Mouse (Mus musculus): ENCODE measurements around the gene Fbxo17. TPM values are rescaled to one million over a fixed set of nuclear protein-coding genes. Genes with fewer than 3 reads are reported as not detected.
A peak's percentile ranks its signal among the peaks of the same experiment; 100 is the strongest.

The Fbxo17 gene
- total RNA-seq, 1 experiment: 6.6 TPM

DNA sequence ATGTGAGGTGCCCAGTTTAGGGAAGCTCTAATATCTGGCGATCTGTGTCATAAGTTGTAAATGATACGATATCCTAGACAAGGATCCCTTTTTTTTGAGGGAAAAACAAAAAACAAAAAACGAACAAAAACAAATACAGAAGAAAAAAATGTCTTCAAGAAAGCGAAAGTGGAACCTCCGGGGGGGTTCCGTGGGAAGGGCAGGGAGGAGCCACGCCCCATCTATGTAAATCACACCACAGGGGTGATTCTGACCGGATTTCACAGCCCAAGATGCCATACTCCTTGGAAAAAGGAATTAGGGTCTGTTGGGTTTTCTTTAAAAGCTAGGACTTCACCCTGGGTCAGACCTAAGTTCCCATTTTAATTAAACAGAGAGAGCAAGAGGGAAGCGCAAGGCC is 41.6 kb upstream of the Fbxo17 start:
- peak overlapping the region; percentile 13; the same call in 1 of the 2 replicates for H3K9ac ChIP-seq (ENCODE audit: insufficient read depth, low read depth, low read length, poor library complexity, severe bottlenecking)
- peak overlapping the region; percentile 76; the same call in 1 of the 2 replicates for H3K27ac ChIP-seq (ENCODE audit: insufficient read depth, low read depth, low read length, poor library complexity, severe bottlenecking)
- H3K9me3 ChIP-seq (ENCODE audit: control insufficient read depth, insufficient read depth, low read depth, low read length): no peaks in the 10 kb centered on the region
- peaks cover 6 to 21% of the 10 kb centered on the region in 2 experiments for H3K4me1 ChIP-seq (ENCODE audit: control insufficient read depth in 2 of 2, insufficient read depth in 2 of 2, low read length in 2 of 2, poor library complexity in 1 of 2)
- H3K36me3 ChIP-seq (ENCODE audit: control insufficient read depth, insufficient read depth, low read length, poor library complexity, severe bottlenecking): no peaks in the 10 kb centered on the region
- in situ Hi-C loops (cut with MboI; ENCODE audit: low sequenced_read_pairs in 2 of 2, unreplicated experiment in 2 of 2): no loop called here
- peak overlapping the region; percentile 34 to 45 for H3K4me3 ChIP-seq (ENCODE audit: insufficient read depth in 1 of 2, low read depth in 1 of 2, low read length in 2 of 2, poor library complexity in 1 of 2, severe bottlenecking in 1 of 2)
- DNase-seq (ENCODE audit: low read depth, low spot score): no peak
- TF ChIP-seq MAFK (IDR thresholded peaks at IDR 0.05; ENCODE audit: insufficient read depth, low read depth, low read length) (no peak), HCFC1 (IDR thresholded peaks at IDR 0.05; ENCODE audit: borderline replicate concordance, insufficient read depth, low read length) (no peak)

DNA sequence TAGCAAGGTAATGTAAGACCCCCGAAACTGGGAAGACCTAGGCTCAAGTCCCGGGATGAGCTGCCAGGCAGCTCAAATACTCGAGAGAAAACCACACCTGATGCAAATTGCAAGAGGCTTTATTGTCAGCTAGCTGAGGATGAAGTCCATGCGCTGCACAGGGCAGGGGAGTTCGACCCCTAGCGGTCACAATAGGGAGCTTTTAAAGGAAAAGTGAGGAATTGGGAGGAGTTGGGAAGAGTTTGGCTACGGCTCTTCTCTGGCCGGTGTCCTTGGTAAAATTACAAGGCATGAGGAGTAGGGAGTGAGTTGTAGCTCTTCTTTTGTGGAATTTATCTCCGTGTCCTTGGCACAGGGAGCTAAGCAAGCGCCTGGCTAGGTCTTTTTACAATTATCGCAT is 40.9 kb upstream of the Fbxo17 start:
- peak overlapping the region; percentile 82; the same call in 1 of the 2 replicates for H3K27ac ChIP-seq (ENCODE audit: insufficient read depth, low read depth, low read length, poor library complexity, severe bottlenecking)
- in situ Hi-C loops (cut with MboI; ENCODE audit: low sequenced_read_pairs in 2 of 2, unreplicated experiment in 2 of 2): no loop called here
- peaks cover 6 to 21% of the 10 kb centered on the region in 2 experiments for H3K4me1 ChIP-seq (ENCODE audit: control insufficient read depth in 2 of 2, insufficient read depth in 2 of 2, low read length in 2 of 2, poor library complexity in 1 of 2)
- 0 out of 2 replicates have a peak, but pooled peaks have one; percentile 31 for TF ChIP-seq HCFC1 (IDR thresholded peaks at IDR 0.05; ENCODE audit: borderline replicate concordance, insufficient read depth, low read length)
- TF ChIP-seq CHD2 (IDR thresholded peaks at IDR 0.05; ENCODE audit: low read depth, low read length): no peak; the same call in 1 of the 2 replicates
- H3K9ac ChIP-seq (ENCODE audit: insufficient read depth, low read depth, low read length, poor library complexity, severe bottlenecking): peak overlapping the region; percentile 13; the same call in 1 of the 2 replicates
- peak overlapping the region; percentile 34 to 45 for H3K4me3 ChIP-seq (ENCODE audit: insufficient read depth in 1 of 2, low read depth in 1 of 2, low read length in 2 of 2, poor library complexity in 1 of 2, severe bottlenecking in 1 of 2)
- no peak for DNase-seq (ENCODE audit: low read depth, low spot score)
- H3K9me3 ChIP-seq (ENCODE audit: control insufficient read depth, insufficient read depth, low read depth, low read length): no peaks in the 10 kb centered on the region
- H3K36me3 ChIP-seq (ENCODE audit: control insufficient read depth, insufficient read depth, low read length, poor library complexity, severe bottlenecking): no peaks in the 10 kb centered on the region

GRCm38 (mm10) chr7:28676811-28677541 is 39.6 kb upstream of the Fbxo17 start:
- peaks cover 6 to 21% of the 10 kb centered on the region in 2 experiments for H3K4me1 ChIP-seq (ENCODE audit: control insufficient read depth in 2 of 2, insufficient read depth in 2 of 2, low read length in 2 of 2, poor library complexity in 1 of 2)

GRCm38 (mm10) chr7:28677624-28678023 is 39.0 kb upstream of the Fbxo17 start:
- Histone ChIP-seq H3K9me3 (ENCODE audit: control insufficient read depth, insufficient read depth, low read depth, low read length) (no peaks in the 10 kb centered on the region), H3K27ac (ENCODE audit: insufficient read depth, low read depth, low read length, poor library complexity, severe bottlenecking) (peak overlapping the region; percentile 88), H3K9ac (ENCODE audit: insufficient read depth, low read depth, low read length, poor library complexity, severe bottlenecking) (no peak overlapping the region), H3K4me3 (ENCODE audit: insufficient read depth in 1 of 2, low read depth in 1 of 2, low read length in 2 of 2, poor library complexity in 1 of 2, severe bottlenecking in 1 of 2) (no peak overlapping the region), H3K4me1 (ENCODE audit: control insufficient read depth in 2 of 2, insufficient read depth in 2 of 2, low read length in 2 of 2, poor library complexity in 1 of 2) (peaks cover 6 to 21% of the 10 kb centered on the region in 2 experiments), H3K36me3 (ENCODE audit: control insufficient read depth, insufficient read depth, low read length, poor library complexity, severe bottlenecking) (no peaks in the 10 kb centered on the region)
- TF ChIP-seq ZNF384 (IDR thresholded peaks at IDR 0.05; ENCODE audit: low read depth, low read length) (no peak), CHD2 (IDR thresholded peaks at IDR 0.05; ENCODE audit: low read depth, low read length) (no peak), ZC3H11A (IDR thresholded peaks at IDR 0.05; ENCODE audit: borderline replicate concordance, low read depth, low read length) (no peak), MAFK (IDR thresholded peaks at IDR 0.05; ENCODE audit: insufficient read depth, low read depth, low read length) (no peak), HCFC1 (IDR thresholded peaks at IDR 0.05; ENCODE audit: borderline replicate concordance, insufficient read depth, low read length) (no peak)
- DNase-seq (ENCODE audit: low read depth, low spot score): no peak
- in situ Hi-C loops (cut with MboI; ENCODE audit: low sequenced_read_pairs in 2 of 2, unreplicated experiment in 2 of 2): no loop called here

More at GRCm38 (mm10) chr7:28676811-28677541, 39.6 kb upstream of the Fbxo17 start:
- H3K9ac ChIP-seq (ENCODE audit: insufficient read depth, low read depth, low read length, poor library complexity, severe bottlenecking): no peak overlapping the region
- H3K27ac ChIP-seq (ENCODE audit: insufficient read depth, low read depth, low read length, poor library complexity, severe bottlenecking): peak overlapping the region; percentile 88
- H3K9me3 ChIP-seq (ENCODE audit: control insufficient read depth, insufficient read depth, low read depth, low read length): no peaks in the 10 kb centered on the region
- no peaks in the 10 kb centered on the region for H3K36me3 ChIP-seq (ENCODE audit: control insufficient read depth, insufficient read depth, low read length, poor library complexity, severe bottlenecking)
- no peak for TF ChIP-seq ZNF384 (IDR thresholded peaks at IDR 0.05; ENCODE audit: low read depth, low read length)
- TF ChIP-seq HCFC1 (IDR thresholded peaks at IDR 0.05; ENCODE audit: borderline replicate concordance, insufficient read depth, low read length): no peak
- no peak for TF ChIP-seq CHD2 (IDR thresholded peaks at IDR 0.05; ENCODE audit: low read depth, low read length)
- no peak for TF ChIP-seq ZC3H11A (IDR thresholded peaks at IDR 0.05; ENCODE audit: borderline replicate concordance, low read depth, low read length)
- no peak for TF ChIP-seq MAFK (IDR thresholded peaks at IDR 0.05; ENCODE audit: insufficient read depth, low read depth, low read length)
- no peak for DNase-seq (ENCODE audit: low read depth, low spot score)
- in situ Hi-C loops (cut with MboI; ENCODE audit: low sequenced_read_pairs in 2 of 2, unreplicated experiment in 2 of 2): no loop called here
- peak overlapping the region in 1 of 2 experiments; percentile 3; a peak in 1 of 4 replicates for H3K4me3 ChIP-seq (ENCODE audit: insufficient read depth in 1 of 2, low read depth in 1 of 2, low read length in 2 of 2, poor library complexity in 1 of 2, severe bottlenecking in 1 of 2)

Measured in ES-E14 (cell line).